Mouse (Mus musculus): ENCODE measurements around the gene Spaca7. TPM values are rescaled to one million over a fixed set of nuclear protein-coding genes. Genes with fewer than 3 reads are reported as not detected.
"Not testable (repeated sequence)": the region's sequence is repeated elsewhere in the genome, so short reads cannot be mapped to it uniquely, and the experiment has no call there.

Spaca7 gene
- polyA plus RNA-seq, 1 experiment from 2014 or later: not detected

GRCm38 (mm10) chr8:12579339-12579999 is 6.6 kb downstream of the Spaca7 start:
- H3K27me3 ChIP-seq (ENCODE audit: control insufficient read depth, insufficient read depth, low read length); H3K9me3 ChIP-seq (ENCODE audit: control insufficient read depth, low read length); H3K4me3 ChIP-seq (ENCODE audit: low read depth, low read length); H3K4me1 ChIP-seq (ENCODE audit: control insufficient read depth, insufficient read depth, low read length); H3K9ac ChIP-seq (replicated peaks; ENCODE audit: low read depth, low read length); ATAC-seq (ENCODE audit: low read depth); H3K36me3 ChIP-seq (ENCODE audit: control insufficient read depth, insufficient read depth, low read length); H3K27ac ChIP-seq (ENCODE audit: low read depth, low read length); H3K4me2 ChIP-seq (ENCODE audit: low read depth, low read length): not testable (repeated sequence)
- 53% methylated on average over 19 of the region's 19 CpGs for WGBS

- H3K27ac ChIP-seq (ENCODE audit: low read depth, low read length): no peak overlapping the region
- no peak overlapping the region for H3K4me3 ChIP-seq (ENCODE audit: low read depth, low read length)
- H3K27me3 ChIP-seq (ENCODE audit: control insufficient read depth, insufficient read depth, low read length): no peaks in the 10 kb centered on the region
- H3K4me2 ChIP-seq (ENCODE audit: low read depth, low read length): no peak overlapping the region
- no peak overlapping the region for H3K9ac ChIP-seq (replicated peaks; ENCODE audit: low read depth, low read length)
- no peaks in the 10 kb centered on the region for H3K36me3 ChIP-seq (ENCODE audit: control insufficient read depth, insufficient read depth, low read length)
- WGBS: 93% methylated on average over 5 of the region's 5 CpGs
- no peaks in the 10 kb centered on the region for H3K4me1 ChIP-seq (ENCODE audit: control insufficient read depth, insufficient read depth, low read length)
- no peak for ATAC-seq (ENCODE audit: low read depth)
- no peaks in the 10 kb centered on the region for H3K9me3 ChIP-seq (ENCODE audit: control insufficient read depth, low read length)
These were observed 11.0 kb downstream of the Spaca7 start for GRCm38 (mm10) chr8:12583785-12584184.

- 26% methylated on average over 6 of the region's 6 CpGs for WGBS
- Histone ChIP-seq H3K27me3 (ENCODE audit: control insufficient read depth, insufficient read depth, low read length) (no peaks in the 10 kb centered on the region; the same call in 1 of the 2 replicates), H3K4me1 (ENCODE audit: control insufficient read depth, insufficient read depth, low read length) (no peaks in the 10 kb centered on the region), H3K4me2 (ENCODE audit: low read depth, low read length) (no peak overlapping the region), H3K36me3 (ENCODE audit: control insufficient read depth, insufficient read depth, low read length) (no peaks in the 10 kb centered on the region), H3K9ac (replicated peaks; ENCODE audit: low read depth, low read length) (no peak overlapping the region), H3K4me3 (ENCODE audit: low read depth, low read length) (no peak overlapping the region), H3K27ac (ENCODE audit: low read depth, low read length) (no peak overlapping the region), H3K9me3 (ENCODE audit: control insufficient read depth, low read length) (no peaks in the 10 kb centered on the region)
- ATAC-seq (ENCODE audit: low read depth): peak; percentile 74
These were observed 34.4 kb downstream of the Spaca7 start for GRCm38 (mm10) chr8:12607223-12607622.

- no peak overlapping the region for H3K4me3 ChIP-seq (ENCODE audit: low read depth, low read length)
- no peaks in the 10 kb centered on the region for H3K4me1 ChIP-seq (ENCODE audit: control insufficient read depth, insufficient read depth, low read length)
- ATAC-seq (ENCODE audit: low read depth): no peak
- no peaks in the 10 kb centered on the region for H3K9me3 ChIP-seq (ENCODE audit: control insufficient read depth, low read length)
- 84% methylated on average over 10 of the region's 10 CpGs for WGBS
- no peak overlapping the region for H3K9ac ChIP-seq (replicated peaks; ENCODE audit: low read depth, low read length)
- H3K4me2 ChIP-seq (ENCODE audit: low read depth, low read length): no peak overlapping the region
- no peak overlapping the region for H3K27ac ChIP-seq (ENCODE audit: low read depth, low read length)
- H3K36me3 ChIP-seq (ENCODE audit: control insufficient read depth, insufficient read depth, low read length): no peaks in the 10 kb centered on the region
- no peaks in the 10 kb centered on the region; the same call in 1 of the 2 replicates for H3K27me3 ChIP-seq (ENCODE audit: control insufficient read depth, insufficient read depth, low read length)
These were observed 36.0 kb downstream of the Spaca7 start for GRCm38 (mm10) chr8:12608810-12609209.

- no peak overlapping the region for H3K27ac ChIP-seq (ENCODE audit: low read depth, low read length)
These were observed 37.1 kb downstream of the Spaca7 start for GRCm38 (mm10) chr8:12609752-12610449.

GRCm38 (mm10) chr8:12613201-12613600 is 40.4 kb downstream of the Spaca7 start:
- Histone ChIP-seq H3K27me3 (ENCODE audit: control insufficient read depth, insufficient read depth, low read length) (no peaks in the 10 kb centered on the region), H3K4me2 (ENCODE audit: low read depth, low read length) (no peak overlapping the region), H3K9ac (replicated peaks; ENCODE audit: low read depth, low read length) (no peak overlapping the region), H3K4me1 (ENCODE audit: control insufficient read depth, insufficient read depth, low read length) (no peaks in the 10 kb centered on the region), H3K27ac (ENCODE audit: low read depth, low read length) (no peak overlapping the region), H3K4me3 (ENCODE audit: low read depth, low read length) (no peak overlapping the region), H3K9me3 (ENCODE audit: control insufficient read depth, low read length) (no peaks in the 10 kb centered on the region), H3K36me3 (ENCODE audit: control insufficient read depth, insufficient read depth, low read length) (peaks cover 7% of the 10 kb centered on the region; the same call in 1 of the 2 replicates)
- WGBS: 69% methylated on average over 7 of the region's 7 CpGs
- no peak for ATAC-seq (ENCODE audit: low read depth)

More at GRCm38 (mm10) chr8:12609752-12610449, 37.1 kb downstream of the Spaca7 start:
- WGBS: 64% methylated on average over 12 of the region's 12 CpGs
- H3K4me3 ChIP-seq (ENCODE audit: low read depth, low read length): no peak overlapping the region
- no peak overlapping the region for H3K9ac ChIP-seq (replicated peaks; ENCODE audit: low read depth, low read length)
- no peaks in the 10 kb centered on the region for H3K9me3 ChIP-seq (ENCODE audit: control insufficient read depth, low read length)
- no peak overlapping the region for H3K4me2 ChIP-seq (ENCODE audit: low read depth, low read length)
- H3K4me1 ChIP-seq (ENCODE audit: control insufficient read depth, insufficient read depth, low read length): no peaks in the 10 kb centered on the region
- ATAC-seq (ENCODE audit: low read depth): no peak
- H3K36me3 ChIP-seq (ENCODE audit: control insufficient read depth, insufficient read depth, low read length): no peaks in the 10 kb centered on the region; the same call in 1 of the 2 replicates
- no peaks in the 10 kb centered on the region for H3K27me3 ChIP-seq (ENCODE audit: control insufficient read depth, insufficient read depth, low read length)

GRCm38 (mm10) chr8:12617369-12617768 is 44.5 kb downstream of the Spaca7 start:
- H3K27me3 ChIP-seq (ENCODE audit: control insufficient read depth, insufficient read depth, low read length); H3K4me1 ChIP-seq (ENCODE audit: control insufficient read depth, insufficient read depth, low read length); H3K9me3 ChIP-seq (ENCODE audit: control insufficient read depth, low read length); H3K27ac ChIP-seq (ENCODE audit: low read depth, low read length); H3K9ac ChIP-seq (replicated peaks; ENCODE audit: low read depth, low read length); H3K4me2 ChIP-seq (ENCODE audit: low read depth, low read length); ATAC-seq (ENCODE audit: low read depth); H3K4me3 ChIP-seq (ENCODE audit: low read depth, low read length): not testable (repeated sequence)
- peaks cover 20% of the 10 kb centered on the region for H3K36me3 ChIP-seq (ENCODE audit: control insufficient read depth, insufficient read depth, low read length)
- 94% methylated on average over 3 of the region's 3 CpGs for WGBS

GRCm38 (mm10) chr8:12621550-12622222 is 48.9 kb downstream of the Spaca7 start:
- Histone ChIP-seq H3K27ac (ENCODE audit: low read depth, low read length) (no peak overlapping the region), H3K9me3 (ENCODE audit: control insufficient read depth, low read length) (no peaks in the 10 kb centered on the region), H3K27me3 (ENCODE audit: control insufficient read depth, insufficient read depth, low read length) (no peaks in the 10 kb centered on the region), H3K36me3 (ENCODE audit: control insufficient read depth, insufficient read depth, low read length) (peaks cover 17% of the 10 kb centered on the region), H3K4me2 (ENCODE audit: low read depth, low read length) (no peak overlapping the region), H3K4me3 (ENCODE audit: low read depth, low read length) (no peak overlapping the region), H3K9ac (replicated peaks; ENCODE audit: low read depth, low read length) (no peak overlapping the region), H3K4me1 (ENCODE audit: control insufficient read depth, insufficient read depth, low read length) (0 out of 2 replicates have a peak, but pooled peaks cover 10% of the 10 kb centered on the region)
- no peak for ATAC-seq (ENCODE audit: low read depth)
- 91% methylated on average over 18 of the region's 18 CpGs for WGBS

- Histone ChIP-seq H3K4me1 (ENCODE audit: control insufficient read depth, insufficient read depth, low read length) (0 out of 2 replicates have a peak, but pooled peaks cover 10% of the 10 kb centered on the region), H3K9me3 (ENCODE audit: control insufficient read depth, low read length) (no peaks in the 10 kb centered on the region), H3K27ac (ENCODE audit: low read depth, low read length) (0 out of 2 replicates have a peak overlapping the region, but pooled peaks have one; percentile 10), H3K9ac (replicated peaks; ENCODE audit: low read depth, low read length) (no peak overlapping the region), H3K4me2 (ENCODE audit: low read depth, low read length) (no peak overlapping the region), H3K4me3 (ENCODE audit: low read depth, low read length) (no peak overlapping the region), H3K27me3 (ENCODE audit: control insufficient read depth, insufficient read depth, low read length) (no peaks in the 10 kb centered on the region), H3K36me3 (ENCODE audit: control insufficient read depth, insufficient read depth, low read length) (peaks cover 8% of the 10 kb centered on the region)
- ATAC-seq (ENCODE audit: low read depth): no peak; the same call in 1 of the 2 replicates
- WGBS: 42% methylated on average over 5 of the region's 5 CpGs
These were observed 53.1 kb downstream of the Spaca7 start for GRCm38 (mm10) chr8:12625890-12626289.
